Mouse (Mus musculus): ENCODE measurements around the gene Camk2d.

Camk2d gene

GRCm38 (mm10) chr3:126596086-126596485 lies at the start of gene Camk2d:
Camk2d (plus strand) TSS chr3:126596302.
- peak; percentile 79 for ATAC-seq (ENCODE audit: insufficient number of reproducible peaks, low FRiP score, low TSS enrichment)

DNA sequence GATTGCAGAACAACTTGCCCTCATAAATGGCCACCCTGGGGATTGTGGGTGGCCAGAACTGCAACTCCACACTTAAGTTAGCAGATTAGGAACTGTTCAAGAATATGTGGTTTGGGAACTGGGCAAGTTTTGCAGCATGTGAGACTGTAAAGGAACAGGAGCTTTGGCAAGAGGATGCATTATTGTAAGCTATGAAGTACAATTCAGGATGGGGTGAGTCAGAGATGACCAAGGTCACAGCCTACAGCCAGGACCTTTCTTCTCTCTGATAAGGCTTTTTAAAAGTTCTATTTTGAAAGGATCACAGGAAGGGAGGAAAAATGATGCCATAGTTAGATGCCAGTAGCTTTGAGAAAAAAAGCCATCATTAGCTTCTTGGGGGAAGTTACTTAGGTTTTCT lies 48.2 kb upstream of the Camk2d start:
- ATAC-seq (ENCODE audit: insufficient number of reproducible peaks, low FRiP score, low TSS enrichment) = no peak

GRCm38 (mm10) chr3:126563646-126564045 lies 32.5 kb upstream of the Camk2d start:
- no peak for ATAC-seq (ENCODE audit: insufficient number of reproducible peaks, low FRiP score, low TSS enrichment)

DNA sequence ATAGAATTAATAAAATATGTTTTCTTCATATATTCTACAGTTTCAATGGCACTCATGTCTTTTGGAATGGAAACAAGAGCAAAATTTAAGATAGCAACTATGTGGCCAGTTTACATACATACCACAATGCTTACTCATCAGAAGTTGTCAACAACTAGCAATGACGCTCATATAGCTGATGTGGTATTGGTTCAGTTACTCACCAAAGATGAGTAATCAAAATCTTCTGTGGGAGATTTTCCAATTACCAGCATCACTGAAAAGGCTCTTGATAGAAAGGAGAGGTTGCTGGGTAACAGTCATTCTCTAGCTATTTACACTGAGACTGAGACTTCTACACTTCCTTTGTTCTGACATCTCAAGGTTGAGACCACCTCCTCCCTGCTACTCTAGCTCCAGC lies 25.5 kb upstream of the Camk2d start:
- no peak for ATAC-seq (ENCODE audit: insufficient number of reproducible peaks, low FRiP score, low TSS enrichment)

GRCm38 (mm10) chr3:126572915-126573314 lies 23.2 kb upstream of the Camk2d start:
- ATAC-seq (ENCODE audit: insufficient number of reproducible peaks, low FRiP score, low TSS enrichment) = no peak

DNA sequence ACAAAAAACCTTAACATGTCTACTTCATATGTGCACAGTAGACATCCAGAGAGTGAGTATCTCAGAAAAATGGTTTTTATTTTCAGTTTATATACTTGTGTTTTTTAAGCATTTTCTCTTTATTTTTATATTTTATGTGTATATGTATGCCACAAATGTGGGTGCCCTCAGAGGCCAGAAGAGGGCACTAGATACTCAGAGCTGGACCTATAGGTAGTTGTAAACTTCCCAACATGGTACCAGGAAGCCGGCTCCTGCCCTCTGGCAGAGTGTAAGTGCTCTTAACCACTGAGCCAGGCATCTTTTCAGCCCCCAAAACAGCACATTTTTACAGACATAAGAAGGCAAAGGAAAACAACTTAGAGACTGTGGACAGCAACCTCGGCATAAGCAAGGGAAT lies 20.2 kb upstream of the Camk2d start:
- no peak for ATAC-seq (ENCODE audit: insufficient number of reproducible peaks, low FRiP score, low TSS enrichment)

GRCm38 (mm10) chr3:126586134-126586533 lies 10.0 kb upstream of the Camk2d start:
- no peak for ATAC-seq (ENCODE audit: insufficient number of reproducible peaks, low FRiP score, low TSS enrichment)

GRCm38 (mm10) chr3:126587477-126587876 lies 8.6 kb upstream of the Camk2d start:
- no peak for ATAC-seq (ENCODE audit: insufficient number of reproducible peaks, low FRiP score, low TSS enrichment)

- ATAC-seq (ENCODE audit: insufficient number of reproducible peaks, low FRiP score, low TSS enrichment) = no peak
Observed at GRCm38 (mm10) chr3:126589556-126589955, 6.5 kb upstream of the Camk2d start.

DNA sequence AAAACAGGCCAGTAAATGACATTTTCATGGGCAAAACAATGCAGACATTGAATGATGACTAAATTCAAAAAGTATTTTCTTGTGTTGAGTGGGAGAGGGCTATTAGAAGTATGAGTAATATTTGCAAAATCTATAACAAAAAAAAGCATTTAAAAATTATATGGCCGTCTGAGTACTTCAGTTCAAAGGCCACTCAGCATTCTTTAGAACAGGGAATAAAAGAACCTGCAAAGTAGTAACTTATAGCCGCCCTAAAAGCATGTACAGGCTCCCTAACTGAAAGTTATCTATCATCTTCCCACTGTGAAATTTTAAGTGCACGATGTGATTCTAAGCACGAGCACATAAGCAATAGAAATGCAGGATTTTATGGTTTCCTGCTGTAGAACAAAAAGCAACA lies 646 bp upstream of the Camk2d start:
- ATAC-seq (ENCODE audit: insufficient number of reproducible peaks, low FRiP score, low TSS enrichment) = no peak

DNA sequence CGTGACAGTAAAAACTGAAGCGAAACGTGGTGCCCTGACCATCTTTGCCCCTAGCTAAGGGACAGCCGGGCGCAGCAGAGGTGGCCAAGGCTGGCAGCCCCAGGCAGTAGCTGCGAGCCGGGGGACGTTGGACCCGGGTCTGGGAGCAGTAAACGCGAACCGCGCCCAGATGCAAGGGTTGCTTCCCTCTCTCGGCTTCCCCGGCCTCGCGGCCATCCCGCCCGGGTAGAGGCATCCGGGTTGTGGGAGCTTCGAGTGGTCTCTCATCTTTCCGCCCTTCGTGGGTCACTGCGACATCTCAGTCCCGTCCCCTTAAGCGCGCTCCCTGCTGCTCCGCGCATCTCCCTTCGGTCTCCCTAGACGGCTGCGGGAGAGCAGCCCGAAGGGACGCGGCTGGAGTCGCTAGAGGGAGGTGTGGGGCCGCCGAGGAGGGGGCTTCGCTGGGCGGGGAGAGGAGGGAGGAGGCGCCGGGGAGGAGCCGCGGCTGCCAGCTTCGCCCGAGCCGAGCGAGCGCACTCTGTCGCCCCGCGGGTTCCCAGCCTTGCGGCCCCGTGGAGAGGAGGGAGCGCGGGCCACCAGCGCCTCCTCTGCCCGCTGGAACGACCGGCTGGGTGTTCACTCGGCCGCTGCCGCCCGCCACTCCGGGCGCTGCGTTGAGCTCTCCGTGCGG lies 524 bp downstream of the Camk2d start:
- peak; percentile 74 for ATAC-seq (ENCODE audit: insufficient number of reproducible peaks, low FRiP score, low TSS enrichment)

DNA sequence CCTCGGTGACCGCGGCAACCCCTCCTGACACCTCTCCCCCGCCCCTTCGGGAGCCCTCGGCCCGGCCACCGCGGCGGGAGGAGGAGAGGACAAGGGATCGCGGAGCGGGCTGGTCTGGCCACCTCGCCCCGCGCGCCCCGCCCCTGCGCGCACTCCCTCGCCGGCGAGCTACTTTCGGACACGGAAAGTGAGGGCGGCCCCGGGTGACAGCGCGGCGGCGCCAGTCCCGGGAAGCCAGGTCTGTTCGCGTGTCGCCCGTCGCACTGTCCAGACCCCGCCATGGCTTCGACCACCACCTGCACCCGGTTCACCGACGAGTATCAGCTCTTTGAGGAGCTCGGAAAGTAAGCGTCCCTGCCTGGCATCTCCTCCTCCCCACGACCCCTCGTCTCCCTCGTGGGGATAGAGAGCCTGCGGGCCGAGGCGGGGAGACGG lies 1.1 kb downstream of the Camk2d start:
- peak; percentile 69 for ATAC-seq (ENCODE audit: insufficient number of reproducible peaks, low FRiP score, low TSS enrichment)

DNA sequence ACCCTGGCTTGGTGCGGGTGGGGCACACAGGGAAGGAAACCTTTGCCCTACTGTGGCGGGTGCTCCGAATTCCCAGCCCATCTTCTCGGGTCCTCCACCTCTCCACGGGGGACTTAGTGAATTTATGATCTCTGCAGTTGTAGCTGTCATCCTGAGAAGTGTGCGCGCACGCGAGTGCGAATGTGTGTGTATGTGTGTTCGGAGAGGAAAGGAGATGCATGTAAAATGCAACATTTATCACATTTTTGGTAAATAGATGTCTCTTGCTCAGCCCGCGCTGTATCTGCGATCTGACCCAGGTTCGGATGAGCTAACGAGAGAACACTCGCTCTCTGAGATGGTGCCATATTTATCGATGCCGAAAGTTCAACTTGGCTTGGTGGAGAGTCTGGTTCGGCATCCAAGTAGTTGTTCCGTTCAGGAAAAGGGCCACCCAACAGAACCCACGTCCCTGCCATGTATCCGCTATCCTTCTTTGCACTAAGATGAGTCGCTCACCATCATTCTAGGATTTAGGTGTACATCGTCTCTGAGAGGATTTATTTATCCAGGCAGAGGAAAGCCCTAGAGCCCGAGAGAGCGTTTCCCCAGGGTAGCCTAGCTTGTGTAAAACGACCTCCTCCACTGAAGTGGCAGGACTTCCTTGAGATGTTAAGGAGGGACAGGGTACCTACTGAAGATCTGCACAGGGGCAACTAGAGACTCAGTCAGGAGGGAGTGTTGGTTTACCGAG lies 1.7 kb downstream of the Camk2d start:
- no peak; the same call in 1 of the 2 replicates for ATAC-seq (ENCODE audit: insufficient number of reproducible peaks, low FRiP score, low TSS enrichment)

GRCm38 (mm10) chr3:126598329-126598676 lies 2.2 kb downstream of the Camk2d start:
- no peak for ATAC-seq (ENCODE audit: insufficient number of reproducible peaks, low FRiP score, low TSS enrichment)

GRCm38 (mm10) chr3:126598881-126599280 lies 2.8 kb downstream of the Camk2d start:
- ATAC-seq (ENCODE audit: insufficient number of reproducible peaks, low FRiP score, low TSS enrichment) = no peak

DNA sequence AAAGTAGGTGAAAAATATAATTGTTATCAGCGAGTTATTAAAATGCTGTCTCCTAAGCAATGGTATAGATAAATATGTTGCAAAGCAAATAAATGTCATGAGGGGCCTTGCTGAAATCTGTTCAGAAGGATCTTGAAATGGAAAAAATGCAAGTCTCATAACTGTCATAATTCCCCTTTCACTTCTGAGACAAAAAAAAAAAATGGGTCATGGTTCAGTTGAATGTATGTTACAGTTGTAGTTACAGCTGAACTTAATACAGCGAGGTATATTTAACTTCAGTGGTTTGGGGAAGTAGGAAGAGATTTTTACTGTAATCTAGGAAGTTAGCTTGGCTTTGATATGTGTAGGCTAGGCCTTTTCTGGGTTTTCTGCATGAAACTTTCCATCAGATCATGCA lies 3.2 kb downstream of the Camk2d start:
- no peak for ATAC-seq (ENCODE audit: insufficient number of reproducible peaks, low FRiP score, low TSS enrichment)

- ATAC-seq (ENCODE audit: insufficient number of reproducible peaks, low FRiP score, low TSS enrichment) = no peak
Observed at GRCm38 (mm10) chr3:126599936-126600335, 3.8 kb downstream of the Camk2d start.

- ATAC-seq (ENCODE audit: insufficient number of reproducible peaks, low FRiP score, low TSS enrichment) = no peak
Observed at GRCm38 (mm10) chr3:126602772-126603171, 6.7 kb downstream of the Camk2d start.

DNA sequence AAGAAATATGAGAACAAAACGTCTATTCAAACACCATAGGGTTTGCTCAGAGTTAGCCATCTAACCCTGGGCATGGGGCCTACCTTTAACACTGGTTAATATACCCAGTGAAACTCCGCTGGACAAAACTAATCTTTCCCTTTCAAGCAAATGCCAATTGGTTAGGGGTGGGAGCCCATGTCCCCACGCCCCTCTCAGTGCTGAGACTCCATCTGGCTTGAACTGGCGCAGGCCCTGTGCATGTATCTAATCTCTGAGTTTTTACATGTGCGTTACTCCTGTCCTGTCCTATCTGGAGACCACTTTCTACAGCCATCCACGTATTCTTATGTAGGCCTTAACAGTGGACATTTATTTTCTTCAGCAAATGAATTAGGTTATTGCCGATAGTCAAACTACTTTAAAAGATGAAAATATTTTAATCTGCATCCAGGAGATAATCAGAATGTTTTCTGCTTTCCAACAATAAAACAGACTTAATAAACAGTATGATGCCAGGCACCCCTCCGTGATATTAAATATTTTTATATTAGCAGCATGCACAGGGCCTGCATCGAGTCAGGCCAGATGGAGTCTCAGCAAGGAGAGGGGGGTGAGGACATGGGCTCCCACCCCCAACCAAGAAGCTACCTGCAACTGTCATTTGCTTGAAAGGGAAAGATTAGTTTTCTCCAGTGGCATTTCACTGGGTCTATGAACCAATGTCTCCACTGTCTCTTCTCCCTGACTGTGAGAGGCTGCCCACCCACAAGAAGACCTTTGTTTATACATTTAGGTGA lies 8.7 kb downstream of the Camk2d start:
- peak; percentile 67; the same call in 1 of the 2 replicates for ATAC-seq (ENCODE audit: insufficient number of reproducible peaks, low FRiP score, low TSS enrichment)

DNA sequence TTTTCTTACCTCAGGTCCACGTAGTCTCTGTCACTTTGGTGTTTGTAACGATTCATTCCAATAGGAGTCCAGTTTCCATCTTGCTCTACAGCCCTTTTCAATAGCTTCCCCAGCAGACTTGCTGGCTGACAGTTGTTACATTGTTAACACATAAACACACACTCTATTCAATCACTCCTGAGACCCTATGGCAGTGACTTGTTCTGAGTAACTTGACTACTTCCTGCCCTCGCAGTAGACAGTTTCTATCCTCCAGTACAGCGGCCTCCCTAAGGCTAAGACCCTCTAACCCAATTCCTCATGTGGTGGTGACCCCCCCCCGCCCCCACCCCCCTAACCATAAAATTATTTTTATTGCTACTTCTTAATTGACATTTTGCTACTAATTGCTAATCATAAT lies 13.2 kb downstream of the Camk2d start:
- ATAC-seq (ENCODE audit: insufficient number of reproducible peaks, low FRiP score, low TSS enrichment) = no peak

- ATAC-seq (ENCODE audit: insufficient number of reproducible peaks, low FRiP score, low TSS enrichment) = no peak
Observed at GRCm38 (mm10) chr3:126609795-126610451, 13.8 kb downstream of the Camk2d start.

Measured in cerebellum, adult (tissue).